Mouse (Mus musculus): ENCODE measurements around the gene Uqcrh. TPM values are rescaled to one million over a fixed set of nuclear protein-coding genes. Genes with fewer than 3 reads are reported as not detected.

Gene Uqcrh
- polyA plus RNA-seq, 1 experiment from 2014 or later, result 524 TPM

- no peak overlapping the region for H3K4me3 ChIP-seq (ENCODE audit: low read depth, low read length)
- no peak overlapping the region for H3K9ac ChIP-seq (replicated peaks; ENCODE audit: low read depth, low read length)
- H3K27ac ChIP-seq (ENCODE audit: low read depth, low read length), result no peak overlapping the region
- ATAC-seq (ENCODE audit: low read depth), result no peak
- H3K9me3 ChIP-seq (ENCODE audit: control insufficient read depth, low read length), result no peaks in the 10 kb centered on the region
- no peak overlapping the region for H3K4me2 ChIP-seq (ENCODE audit: low read depth, low read length)
- H3K36me3 ChIP-seq (ENCODE audit: control insufficient read depth, insufficient read depth, low read length), result peaks cover 12% of the 10 kb centered on the region
- no peaks in the 10 kb centered on the region for H3K4me1 ChIP-seq (ENCODE audit: control insufficient read depth, insufficient read depth, low read length)
- no peaks in the 10 kb centered on the region for H3K27me3 ChIP-seq (ENCODE audit: control insufficient read depth, insufficient read depth, low read length)
- WGBS, result 37% methylated on average over 1 of the region's 1 CpGs
Observed at GRCm38 (mm10) chr4:116063855-116064254, 11.0 kb downstream of the Uqcrh start.

- no peak for ATAC-seq (ENCODE audit: low read depth)
- Histone ChIP-seq H3K4me1 (ENCODE audit: control insufficient read depth, insufficient read depth, low read length) (no peaks in the 10 kb centered on the region), H3K27ac (ENCODE audit: low read depth, low read length) (no peak overlapping the region), H3K9me3 (ENCODE audit: control insufficient read depth, low read length) (no peaks in the 10 kb centered on the region), H3K27me3 (ENCODE audit: control insufficient read depth, insufficient read depth, low read length) (no peaks in the 10 kb centered on the region), H3K9ac (replicated peaks; ENCODE audit: low read depth, low read length) (no peak overlapping the region), H3K36me3 (ENCODE audit: control insufficient read depth, insufficient read depth, low read length) (no peaks in the 10 kb centered on the region), H3K4me3 (ENCODE audit: low read depth, low read length) (no peak overlapping the region), H3K4me2 (ENCODE audit: low read depth, low read length) (no peak overlapping the region)
- WGBS, result 83% methylated on average over 5 of the region's 5 CpGs
Observed at GRCm38 (mm10) chr4:116059012-116059726, 15.7 kb downstream of the Uqcrh start.

- H3K27me3 ChIP-seq (ENCODE audit: control insufficient read depth, insufficient read depth, low read length), result no peaks in the 10 kb centered on the region
- H3K36me3 ChIP-seq (ENCODE audit: control insufficient read depth, insufficient read depth, low read length), result no peaks in the 10 kb centered on the region
- H3K4me3 ChIP-seq (ENCODE audit: low read depth, low read length), result no peak overlapping the region
- no peak for ATAC-seq (ENCODE audit: low read depth)
- WGBS, result 0% methylated on average over 1 of the region's 1 CpGs
- H3K9ac ChIP-seq (replicated peaks; ENCODE audit: low read depth, low read length), result no peak overlapping the region
- H3K4me1 ChIP-seq (ENCODE audit: control insufficient read depth, insufficient read depth, low read length), result no peaks in the 10 kb centered on the region
- no peak overlapping the region for H3K27ac ChIP-seq (ENCODE audit: low read depth, low read length)
- no peak overlapping the region for H3K4me2 ChIP-seq (ENCODE audit: low read depth, low read length)
- no peaks in the 10 kb centered on the region for H3K9me3 ChIP-seq (ENCODE audit: control insufficient read depth, low read length)
Observed at GRCm38 (mm10) chr4:116057559-116057958, 17.3 kb downstream of the Uqcrh start.

- peak within 1 kb of the TSS; percentile 61 for H3K9ac ChIP-seq (replicated peaks; ENCODE audit: low read depth, low read length)
- peak within 1 kb of the TSS; percentile 91 for H3K27ac ChIP-seq (ENCODE audit: low read depth, low read length)
- H3K4me1 ChIP-seq (ENCODE audit: control insufficient read depth, insufficient read depth, low read length), result no peaks in the 10 kb centered on the region
- H3K4me3 ChIP-seq (ENCODE audit: low read depth, low read length), result peak within 1 kb of the TSS; percentile 59
- peak within 1 kb of the TSS; percentile 72 for H3K4me2 ChIP-seq (ENCODE audit: low read depth, low read length)
- H3K36me3 ChIP-seq (ENCODE audit: control insufficient read depth, insufficient read depth, low read length), result no peaks in the 10 kb centered on the region
- peak; percentile 96 for ATAC-seq (ENCODE audit: low read depth)
- no peaks in the 10 kb centered on the region for H3K9me3 ChIP-seq (ENCODE audit: control insufficient read depth, low read length)
- WGBS, result under 1% methylated on average over 35 of the region's 35 CpGs
- no peaks in the 10 kb centered on the region for H3K27me3 ChIP-seq (ENCODE audit: control insufficient read depth, insufficient read depth, low read length)
Observed at GRCm38 (mm10) chr4:116053399-116053961, 21.4 kb downstream of the Uqcrh start, which contains the start of gene Nsun4. Nsun4 (minus strand) TSS chr4:116053876.

GRCm38 (mm10) chr4:116052526-116053293 lies 22.2 kb downstream of the Uqcrh start:
- 9% methylated on average over 22 of the region's 22 CpGs for WGBS
- peak overlapping the region; percentile 61; the same call in 1 of the 2 replicates for H3K9ac ChIP-seq (replicated peaks; ENCODE audit: low read depth, low read length)
- peak overlapping the region; percentile 59 for H3K4me3 ChIP-seq (ENCODE audit: low read depth, low read length)
- no peaks in the 10 kb centered on the region for H3K4me1 ChIP-seq (ENCODE audit: control insufficient read depth, insufficient read depth, low read length)
- H3K36me3 ChIP-seq (ENCODE audit: control insufficient read depth, insufficient read depth, low read length), result no peaks in the 10 kb centered on the region
- H3K27me3 ChIP-seq (ENCODE audit: control insufficient read depth, insufficient read depth, low read length), result no peaks in the 10 kb centered on the region
- peak; percentile 67 for ATAC-seq (ENCODE audit: low read depth)
- no peaks in the 10 kb centered on the region for H3K9me3 ChIP-seq (ENCODE audit: control insufficient read depth, low read length)
- peak overlapping the region; percentile 91 for H3K27ac ChIP-seq (ENCODE audit: low read depth, low read length)
- H3K4me2 ChIP-seq (ENCODE audit: low read depth, low read length), result peak overlapping the region; percentile 72

- 86% methylated on average over 3 of the region's 3 CpGs for WGBS
- Histone ChIP-seq H3K36me3 (ENCODE audit: control insufficient read depth, insufficient read depth, low read length) (no peaks in the 10 kb centered on the region), H3K4me3 (ENCODE audit: low read depth, low read length) (no peak overlapping the region), H3K9ac (replicated peaks; ENCODE audit: low read depth, low read length) (no peak overlapping the region), H3K9me3 (ENCODE audit: control insufficient read depth, low read length) (no peaks in the 10 kb centered on the region), H3K4me1 (ENCODE audit: control insufficient read depth, insufficient read depth, low read length) (no peaks in the 10 kb centered on the region), H3K27me3 (ENCODE audit: control insufficient read depth, insufficient read depth, low read length) (no peaks in the 10 kb centered on the region), H3K27ac (ENCODE audit: low read depth, low read length) (no peak overlapping the region), H3K4me2 (ENCODE audit: low read depth, low read length) (no peak overlapping the region)
- ATAC-seq (ENCODE audit: low read depth), result no peak
Observed at GRCm38 (mm10) chr4:116049211-116049610, 25.7 kb downstream of the Uqcrh start.

GRCm38 (mm10) chr4:116048130-116048920 lies 26.5 kb downstream of the Uqcrh start:
- Histone ChIP-seq H3K27ac (ENCODE audit: low read depth, low read length) (no peak overlapping the region), H3K4me3 (ENCODE audit: low read depth, low read length) (no peak overlapping the region), H3K27me3 (ENCODE audit: control insufficient read depth, insufficient read depth, low read length) (no peaks in the 10 kb centered on the region), H3K9me3 (ENCODE audit: control insufficient read depth, low read length) (no peaks in the 10 kb centered on the region), H3K4me1 (ENCODE audit: control insufficient read depth, insufficient read depth, low read length) (no peaks in the 10 kb centered on the region), H3K9ac (replicated peaks; ENCODE audit: low read depth, low read length) (no peak overlapping the region), H3K4me2 (ENCODE audit: low read depth, low read length) (no peak overlapping the region), H3K36me3 (ENCODE audit: control insufficient read depth, insufficient read depth, low read length) (no peaks in the 10 kb centered on the region)
- no peak for ATAC-seq (ENCODE audit: low read depth)
- 86% methylated on average over 7 of the region's 7 CpGs for WGBS

GRCm38 (mm10) chr4:116047681-116048080 lies 27.2 kb downstream of the Uqcrh start:
- Histone ChIP-seq H3K4me2 (ENCODE audit: low read depth, low read length) (no peak overlapping the region), H3K27ac (ENCODE audit: low read depth, low read length) (no peak overlapping the region), H3K27me3 (ENCODE audit: control insufficient read depth, insufficient read depth, low read length) (no peaks in the 10 kb centered on the region), H3K9ac (replicated peaks; ENCODE audit: low read depth, low read length) (no peak overlapping the region), H3K4me3 (ENCODE audit: low read depth, low read length) (no peak overlapping the region), H3K9me3 (ENCODE audit: control insufficient read depth, low read length) (no peaks in the 10 kb centered on the region), H3K4me1 (ENCODE audit: control insufficient read depth, insufficient read depth, low read length) (no peaks in the 10 kb centered on the region), H3K36me3 (ENCODE audit: control insufficient read depth, insufficient read depth, low read length) (no peaks in the 10 kb centered on the region)
- ATAC-seq (ENCODE audit: low read depth), result no peak
- WGBS, result 89% methylated on average over 1 of the region's 1 CpGs
